Mouse (Mus musculus) erythroblast, embryonic 14.5 days (primary cell): ENCODE results near the gene Cacna1c.

Source experiments
- GATA1 ChIP-seq: IDR thresholded peaks from 2 replicates; pipeline ENCODE4 v1.6.1; 2012; ENCODE audit warnings: low read length, inconsistent platforms, mixed read lengths
- TAL1 ChIP-seq: IDR thresholded peaks from 3 replicates; pipeline ENCODE4 v1.6.1; 2012; ENCODE audit warnings: low read length, inconsistent platforms, mixed read lengths

DNA sequence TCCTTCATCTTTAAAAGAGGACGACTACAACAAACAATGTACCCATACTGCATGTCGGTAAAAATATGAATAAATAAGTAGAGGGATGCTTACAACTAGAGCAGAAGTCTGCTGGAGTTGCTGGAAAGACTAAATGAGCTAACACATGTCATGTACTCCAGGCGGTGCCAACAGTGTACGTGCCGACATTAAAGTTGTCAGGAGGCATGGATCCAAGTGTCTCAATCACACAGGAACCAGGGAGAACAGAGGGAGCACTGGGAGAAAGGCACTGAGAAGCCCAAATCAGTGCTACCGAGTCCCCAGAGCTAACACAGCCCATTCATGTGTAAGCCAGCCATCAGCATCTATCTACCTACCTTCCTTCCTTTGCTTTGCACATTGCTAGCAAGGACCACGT is 150.7 kb downstream of the Cacna1c start:
- TF ChIP-seq TAL1 (no peak), GATA1 (no peak)
